Mouse (Mus musculus) large intestine, adult 2 months (tissue): ENCODE data around the gene Rbfox3. TPM values are rescaled to one million over a fixed set of nuclear protein-coding genes. Genes with fewer than 3 reads are reported as not detected.
A peak's percentile ranks its signal among the peaks of the same experiment; 100 is the strongest.

Experiments used
- DNase-seq: peaks from one replicate; pipeline ENCODE4 v3.0.0-alpha.2; 2012; ENCODE audit warnings: low read depth, low spot score
- WGBS: fragments of 180-500 bp; shearing (Covaris S2); methylation state at CpG from one replicate; pipeline ENCODE4 v1.1.7; 2018; 5-methylcytosine and 5-hydroxymethylcytosine counted together
- polyA plus RNA-seq: library from polyadenylated mRNA; depleted of rRNA; stranded (reverse); fragments of >200 nt; gene quantifications from 2 replicates; pipeline ENCODE4 v1.2.3, GENCODE M21; 2012

Gene Rbfox3
- polyA plus RNA-seq, 1 experiment = 0.11 TPM

DNA sequence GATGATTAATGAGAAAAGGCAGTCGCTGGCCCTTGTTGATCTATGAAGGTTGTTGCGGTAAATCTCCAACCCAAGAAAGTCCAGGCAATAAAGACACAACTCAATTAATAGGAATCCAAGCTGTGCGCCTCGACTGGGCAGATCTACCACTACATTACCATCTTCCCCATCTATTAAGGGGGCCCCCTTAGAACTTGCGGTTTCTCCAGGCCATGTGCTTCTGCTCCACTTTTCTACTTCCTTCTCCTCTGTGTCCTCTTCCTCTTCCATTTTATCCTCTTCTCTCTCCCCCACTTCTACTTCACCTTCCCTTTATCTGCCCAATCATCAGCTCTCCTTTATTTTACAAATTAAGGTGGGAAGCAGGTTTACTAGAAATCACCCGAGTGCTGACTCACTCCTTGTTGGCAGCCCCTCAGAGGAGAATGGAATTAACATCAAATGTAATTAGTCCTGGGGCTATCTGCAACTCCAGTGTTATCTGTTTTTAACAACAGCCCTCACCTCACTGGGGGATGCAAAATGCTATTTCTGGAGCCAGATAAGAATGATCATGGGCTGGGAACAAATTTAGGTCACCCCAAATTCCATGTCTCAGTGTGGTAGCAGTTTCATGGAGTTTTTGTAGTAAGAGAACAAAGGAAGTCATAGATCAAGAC, 437.4 kb downstream of the Rbfox3 start:
- no peak for DNase-seq
- WGBS = 63% methylated on average over 6 of the region's 6 CpGs

DNA sequence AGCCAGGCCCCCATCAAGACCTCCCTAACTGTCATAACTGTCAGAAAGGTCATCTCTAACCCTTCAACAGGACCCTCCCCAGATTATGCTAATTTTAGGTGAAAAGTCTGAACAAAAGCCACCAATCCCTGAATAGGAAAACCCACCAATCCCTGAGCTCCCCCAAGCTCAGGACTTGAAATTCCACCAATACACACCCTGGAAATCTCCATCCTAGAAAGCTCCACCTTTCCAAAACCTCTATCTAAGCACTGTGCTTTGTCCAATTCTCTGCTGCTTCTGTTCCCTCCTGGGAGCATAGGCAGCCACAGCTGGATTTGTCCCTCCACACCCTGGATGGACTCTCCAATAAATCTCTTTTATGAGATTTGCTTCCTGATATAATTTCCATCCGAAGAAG, 438.2 kb downstream of the Rbfox3 start:
- no peak for DNase-seq
- 9% methylated on average over 1 of the region's 1 CpGs for WGBS

DNA sequence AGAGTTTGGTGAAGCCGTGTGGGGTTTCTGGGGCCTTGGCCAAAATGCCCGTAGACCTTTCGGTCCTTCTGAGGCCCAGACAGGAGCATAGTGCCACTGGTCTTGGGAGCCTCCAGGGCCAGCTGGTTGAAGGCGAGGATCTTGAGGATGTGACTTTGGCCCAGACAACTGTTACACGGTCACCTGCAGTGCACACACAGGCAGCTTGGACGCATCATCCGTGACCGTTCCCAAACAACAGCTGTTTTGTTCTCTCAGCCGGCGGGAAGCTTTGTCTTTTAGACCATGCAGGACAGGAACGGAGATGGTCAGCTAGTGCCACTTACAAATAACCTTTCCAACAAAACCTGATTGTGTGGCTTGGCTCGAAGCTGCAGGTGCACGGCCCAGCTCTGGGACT, 439.7 kb downstream of the Rbfox3 start:
- WGBS = 28% methylated on average over 13 of the region's 13 CpGs
- DNase-seq = no peak

DNA sequence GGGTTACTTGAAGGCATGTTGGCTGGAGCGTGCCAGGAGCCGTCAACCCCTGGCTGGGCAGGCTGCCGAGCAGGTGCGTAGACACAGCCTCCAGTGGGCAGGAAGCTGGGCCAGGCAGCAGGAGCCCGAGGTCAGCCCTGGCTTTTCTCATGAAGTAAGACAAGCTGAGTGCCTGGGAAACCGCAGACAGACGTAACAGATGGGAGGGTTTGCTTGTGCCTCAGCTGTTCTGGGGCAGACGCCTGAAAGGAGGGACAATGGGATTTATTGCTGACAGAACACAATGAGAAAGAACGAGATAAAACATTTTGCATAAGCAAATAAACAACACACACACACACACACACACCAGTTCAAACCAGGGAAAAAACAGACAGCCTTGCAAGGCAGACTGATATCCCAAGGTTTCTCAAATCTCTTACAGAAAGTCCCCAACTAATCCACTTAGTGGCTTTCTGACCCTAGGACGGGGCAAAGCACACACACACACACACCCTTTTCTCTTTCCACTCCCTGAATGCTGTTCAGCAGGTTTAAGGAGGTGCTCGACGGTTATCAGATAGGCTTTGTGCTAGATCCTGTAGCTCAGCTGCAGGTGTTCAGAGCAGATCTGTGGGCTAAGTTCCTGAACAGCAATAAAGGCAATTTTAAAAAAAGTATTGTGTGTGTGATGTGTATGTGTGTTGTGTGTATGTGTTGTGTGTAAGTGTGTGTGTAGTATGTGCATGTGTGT, 441.0 kb downstream of the Rbfox3 start:
- peak; percentile 81 for DNase-seq
- 7% methylated on average over 12 of the region's 12 CpGs for WGBS

DNA sequence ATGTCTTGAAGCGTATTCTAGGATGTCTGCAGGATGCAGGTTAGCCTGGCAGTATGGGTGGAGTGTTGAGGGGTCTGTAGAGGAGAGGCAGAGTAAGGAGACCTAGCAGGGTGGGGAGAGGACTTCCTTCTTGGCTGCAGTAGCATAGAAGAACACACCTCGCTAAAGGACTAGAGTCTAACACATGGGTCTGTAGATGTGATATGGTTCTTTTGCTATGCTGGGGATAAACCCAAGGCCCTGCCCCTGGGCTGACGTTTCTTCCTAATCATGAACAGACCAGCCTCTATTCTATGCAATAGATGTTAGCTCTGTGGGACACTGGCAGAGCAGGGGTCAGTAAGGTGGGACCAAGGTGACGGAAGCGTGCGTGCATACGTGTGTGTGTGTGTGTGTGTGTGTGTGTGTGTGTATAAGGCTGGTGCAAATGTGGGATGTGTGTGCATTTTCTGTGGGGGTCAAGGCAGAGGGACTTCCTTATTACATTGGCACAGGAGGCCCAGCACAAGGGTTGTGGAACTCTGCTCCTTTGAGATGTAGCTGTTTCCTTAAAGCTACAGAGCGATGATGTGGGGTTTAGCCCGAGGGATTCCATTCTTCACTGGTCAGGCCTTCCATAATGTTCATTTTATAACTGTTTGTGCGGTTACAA, 441.8 kb downstream of the Rbfox3 start:
- WGBS = 26% methylated on average over 10 of the region's 10 CpGs
- DNase-seq = no peak

DNA sequence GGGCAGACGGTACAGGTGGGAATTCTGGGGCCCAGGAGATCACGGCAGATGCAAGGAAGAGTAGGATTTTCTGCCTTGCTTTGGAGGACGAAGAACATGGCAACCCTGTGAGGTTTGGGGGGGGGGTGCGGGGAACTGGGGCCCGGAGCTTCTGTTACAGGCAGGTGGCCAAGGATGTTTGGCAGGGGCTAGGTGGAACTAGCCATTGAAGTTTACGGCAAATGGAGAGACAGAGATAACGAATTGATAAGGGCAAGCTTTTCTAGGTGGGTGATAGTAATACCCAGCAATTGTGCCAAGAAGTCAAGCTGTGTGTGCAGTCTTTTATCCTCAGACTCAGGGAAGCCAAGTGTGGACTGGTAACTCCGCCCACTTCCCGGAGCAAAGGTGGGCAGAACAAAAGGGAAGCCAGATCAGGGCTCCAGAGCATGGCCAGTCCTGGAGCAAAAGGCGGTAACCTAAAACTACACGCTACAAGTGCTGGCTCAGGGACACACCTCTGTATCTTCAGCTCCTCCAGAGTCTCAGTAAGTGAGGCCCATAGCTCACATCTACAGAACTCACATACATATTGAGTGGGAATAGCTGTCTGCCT, 443.9 kb downstream of the Rbfox3 start:
- no peak for DNase-seq

DNA sequence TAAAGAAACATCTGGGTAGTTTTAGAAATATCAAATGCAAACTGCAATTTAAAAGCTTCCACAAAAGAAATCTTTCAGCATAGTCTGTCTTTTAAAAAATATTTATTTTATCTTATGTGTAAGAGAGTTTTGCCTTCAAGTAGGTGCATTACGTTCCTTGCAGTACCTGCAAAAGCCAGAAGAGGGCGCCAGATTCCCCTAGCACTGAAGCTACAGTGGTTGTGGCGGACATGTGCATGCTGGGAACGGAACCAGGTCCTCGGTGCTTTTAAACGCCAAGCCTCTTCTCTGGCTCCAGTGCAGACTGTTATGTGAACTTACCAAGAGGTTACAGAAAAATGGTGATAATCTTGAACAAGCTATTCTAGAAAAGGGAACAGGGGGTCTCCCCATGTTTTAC, 451.1 kb downstream of the Rbfox3 start:
- WGBS = 81% methylated on average over 6 of the region's 6 CpGs
- DNase-seq = no peak

More for the DNA sequence above, 443.9 kb downstream of the Rbfox3 start:
- 35% methylated on average over 11 of the region's 11 CpGs for whole genome bisulfite sequencing

DNA sequence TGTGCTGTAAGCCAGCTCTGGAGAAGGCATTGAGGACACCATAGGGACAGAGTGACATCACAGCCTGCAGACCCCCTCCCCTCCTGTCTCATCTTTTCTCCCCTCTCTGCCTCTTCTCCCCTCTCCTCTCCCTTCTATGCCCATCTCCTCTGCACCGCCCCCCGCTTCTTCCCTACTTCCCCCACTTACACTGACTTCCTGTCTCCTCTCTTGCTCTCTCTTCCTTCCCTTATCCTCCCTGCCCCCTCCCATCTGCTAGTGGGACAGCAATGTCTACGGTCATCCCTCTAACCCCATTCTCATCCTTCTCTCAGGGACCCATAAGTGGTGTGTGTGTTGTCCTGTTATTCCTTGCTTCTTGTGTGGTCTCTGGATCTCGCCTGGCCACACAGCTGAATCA, 451.9 kb downstream of the Rbfox3 start:
- WGBS = 60% methylated on average over 4 of the region's 4 CpGs
- DNase-seq = no peak

DNA sequence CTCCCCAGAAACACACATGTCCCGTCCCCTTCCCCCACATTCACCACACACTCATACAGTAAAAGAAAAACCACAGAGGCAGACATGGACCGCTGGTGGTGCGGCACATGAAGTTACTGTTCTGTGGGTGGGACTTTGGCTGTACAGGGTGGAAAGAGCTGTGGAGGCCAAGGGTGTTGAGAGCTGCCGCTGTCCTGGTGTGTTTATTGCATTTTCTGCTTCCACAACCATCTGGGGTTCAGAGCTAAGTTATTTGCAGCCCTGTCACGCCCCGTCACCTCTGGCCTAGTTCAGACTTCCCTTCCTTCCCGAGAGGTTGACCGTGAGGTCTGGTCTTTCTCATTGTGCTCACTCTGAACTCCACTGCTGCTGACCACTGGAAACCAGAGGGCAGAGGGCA, 452.3 kb downstream of the Rbfox3 start:
- no peak for DNase-seq
- WGBS = 9% methylated on average over 8 of the region's 8 CpGs

DNA sequence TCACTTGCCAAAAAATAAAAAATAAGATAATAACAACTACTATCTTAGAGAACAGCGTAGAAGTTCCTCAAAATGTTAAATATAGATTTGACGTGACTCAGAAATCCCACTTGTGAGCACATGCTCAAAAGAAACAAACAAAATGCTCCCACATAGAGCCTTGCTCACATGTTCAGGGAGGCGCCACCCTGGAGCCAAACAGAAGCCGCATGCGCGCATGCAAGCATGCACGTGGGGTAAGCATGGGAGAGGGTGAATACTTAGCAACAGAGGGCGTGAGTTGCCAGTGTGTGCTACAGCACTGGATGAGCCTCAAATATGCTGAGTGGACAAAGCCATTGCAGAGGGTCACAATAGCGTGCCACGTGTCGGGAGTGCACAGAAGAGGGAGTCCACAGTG, 454.5 kb downstream of the Rbfox3 start:
- no peak for DNase-seq
- WGBS = 77% methylated on average over 11 of the region's 11 CpGs

DNA sequence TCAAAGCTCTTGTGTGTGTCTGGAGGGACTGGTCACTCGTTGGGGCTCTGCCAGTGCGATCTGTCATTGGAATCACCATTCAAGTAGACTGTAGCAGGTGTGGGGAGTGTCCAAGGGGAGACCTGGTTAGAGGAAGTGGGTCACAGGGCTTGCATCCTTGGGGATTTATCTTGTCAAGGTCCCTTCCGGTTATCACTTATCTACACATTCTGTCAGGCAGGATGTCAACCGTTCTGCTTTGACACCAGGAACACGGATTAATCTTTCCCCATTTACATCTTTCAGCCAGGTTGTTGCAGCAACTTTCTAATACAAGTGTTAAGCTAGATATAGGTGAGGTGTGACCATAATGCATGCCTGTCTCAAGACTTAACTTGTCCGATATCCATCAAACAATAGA, 455.6 kb downstream of the Rbfox3 start:
- WGBS = 79% methylated on average over 6 of the region's 6 CpGs
- DNase-seq = no peak

DNA sequence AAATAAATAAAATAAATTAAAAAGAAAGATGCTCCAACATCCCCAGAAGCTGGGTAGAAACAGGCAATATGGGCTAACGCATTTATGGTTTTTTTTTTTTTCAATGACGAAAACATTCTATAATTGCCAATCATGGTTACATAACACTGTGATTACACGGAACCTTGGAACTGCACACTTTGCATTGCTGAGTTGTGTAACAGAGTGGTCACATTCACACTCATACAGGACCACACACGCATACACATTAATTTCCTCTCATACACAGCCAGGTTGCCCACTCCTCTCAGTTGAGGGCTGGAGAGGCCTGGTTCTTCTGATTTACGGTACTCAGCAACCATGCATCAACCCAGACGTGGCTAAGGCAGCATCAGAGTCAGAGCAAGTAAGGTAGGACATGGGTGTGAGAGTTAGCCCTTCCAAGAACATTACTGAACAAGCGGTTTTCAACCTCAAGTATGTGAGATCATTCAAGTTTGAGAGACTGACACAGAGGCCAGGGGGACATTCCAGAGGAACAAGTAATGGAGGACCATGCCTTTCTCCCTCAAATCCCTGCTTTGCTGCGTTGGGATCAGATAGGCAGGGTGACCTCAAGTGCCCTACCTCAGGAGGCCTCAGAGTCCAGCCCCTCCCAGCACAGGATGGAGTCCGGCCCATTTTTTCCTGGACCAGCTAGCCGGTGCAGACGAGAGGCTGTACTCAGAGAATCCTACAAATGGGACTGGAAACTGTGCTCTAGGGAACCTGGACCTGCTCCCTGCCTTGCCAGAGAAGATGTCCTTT, 457.3 kb downstream of the Rbfox3 start:
- no peak for DNase-seq
- 67% methylated on average over 11 of the region's 11 CpGs for WGBS

DNA sequence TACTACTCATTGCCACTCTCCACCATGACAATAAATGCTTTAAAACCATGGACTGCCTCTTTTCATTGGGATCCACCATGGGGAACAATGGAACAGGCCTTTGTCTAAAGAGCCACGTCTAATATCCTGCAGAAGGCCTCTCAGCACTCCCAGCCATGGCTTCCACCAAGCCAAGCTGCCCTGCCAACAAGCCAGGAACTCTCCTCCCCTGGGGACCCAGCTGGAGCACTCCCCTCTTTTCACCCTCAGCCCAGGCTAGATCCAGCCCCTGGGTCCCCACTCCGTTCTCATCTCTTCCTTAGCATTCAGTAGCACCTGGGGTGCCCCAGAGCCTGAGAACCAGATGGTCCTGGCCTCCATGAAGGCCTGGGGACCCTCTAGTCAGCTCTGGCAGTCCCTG, 458.4 kb downstream of the Rbfox3 start:
- WGBS = 81% methylated on average over 2 of the region's 2 CpGs
- no peak for DNase-seq

DNA sequence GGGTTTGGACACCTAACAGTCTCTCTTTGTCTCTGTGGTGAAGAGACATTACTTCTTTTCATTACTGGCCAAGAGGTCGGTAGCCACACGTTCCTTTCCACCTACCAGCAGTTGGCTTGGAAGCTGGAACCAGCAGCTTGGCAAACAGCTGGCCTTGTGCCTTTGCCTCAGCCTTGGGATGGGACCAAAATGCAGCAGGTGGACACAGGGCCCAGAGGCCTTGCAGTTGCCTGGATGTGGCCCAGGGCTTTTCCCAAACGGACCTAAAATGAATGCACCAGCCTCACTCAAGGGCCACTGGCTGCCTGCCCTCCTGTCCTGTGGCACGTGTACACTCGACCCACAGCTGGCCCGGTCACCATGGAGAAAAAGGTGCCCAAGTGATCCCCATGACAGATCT, 460.2 kb downstream of the Rbfox3 start:
- no peak for DNase-seq

DNA sequence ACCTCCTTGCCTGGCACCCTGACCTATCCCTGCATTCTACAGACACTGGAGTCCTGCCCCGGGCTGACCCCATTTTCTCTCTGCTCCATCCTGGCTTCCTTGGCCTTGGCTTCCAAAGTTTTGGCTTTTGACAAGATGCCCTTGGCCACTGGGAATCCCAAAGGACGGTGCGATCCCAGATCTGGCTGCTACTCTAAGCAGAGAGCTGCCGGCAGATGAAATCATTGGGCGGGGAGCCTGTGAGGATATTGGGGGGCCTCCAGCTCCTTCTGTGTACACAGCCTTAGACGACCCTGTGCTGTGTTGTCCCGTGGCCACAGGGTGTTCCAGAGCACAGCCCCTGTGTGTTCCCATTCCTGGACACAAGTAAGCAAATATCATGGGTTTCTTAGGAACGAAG, 463.0 kb downstream of the Rbfox3 start:
- 79% methylated on average over 8 of the region's 8 CpGs for WGBS
- no peak for DNase-seq

More for the DNA sequence above, 460.2 kb downstream of the Rbfox3 start:
- 58% methylated on average over 6 of the region's 6 CpGs for WGBS

DNA sequence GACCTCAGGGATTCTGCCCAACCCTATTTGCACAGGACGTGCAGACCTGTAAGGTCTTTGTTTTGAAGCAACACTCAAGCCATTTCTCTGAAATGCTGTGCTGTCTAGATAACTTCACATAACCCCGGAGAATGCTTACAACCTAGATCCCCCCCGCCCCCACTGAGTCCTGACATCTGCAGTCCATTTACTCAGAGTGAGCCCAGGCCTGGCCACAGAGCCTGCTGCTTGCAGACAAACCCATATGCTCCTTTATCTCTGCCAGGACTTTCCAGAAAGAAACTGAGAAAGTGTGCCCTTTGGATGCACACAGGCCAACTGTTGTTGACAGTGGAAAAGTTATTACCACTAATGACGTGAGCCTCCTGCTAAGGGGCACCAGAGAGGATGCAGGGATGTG, 464.1 kb downstream of the Rbfox3 start:
- 76% methylated on average over 4 of the region's 4 CpGs for WGBS

DNA sequence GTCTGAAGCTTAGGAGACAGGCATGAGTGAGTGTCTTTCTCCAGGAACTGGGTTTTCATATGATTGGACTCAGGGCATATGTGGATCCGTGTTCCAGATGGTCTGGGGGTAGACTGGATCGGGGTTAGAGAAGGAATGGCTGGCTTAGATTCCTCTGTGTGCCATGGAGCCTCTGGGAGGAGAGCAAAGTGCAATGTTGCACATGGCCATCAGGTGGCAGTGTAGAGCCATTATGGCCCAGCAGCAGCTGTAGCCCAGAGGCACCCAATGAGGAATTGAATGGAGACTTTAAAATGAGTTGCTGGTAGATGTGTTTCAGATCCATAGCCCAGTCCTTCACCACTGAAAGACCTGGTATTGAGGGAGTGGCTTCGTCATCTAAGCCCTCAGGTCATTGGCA, 465.6 kb downstream of the Rbfox3 start:
- WGBS = 9% methylated on average over 3 of the region's 3 CpGs

More for the DNA sequence above, 464.1 kb downstream of the Rbfox3 start:
- no peak for DNase-seq

DNA sequence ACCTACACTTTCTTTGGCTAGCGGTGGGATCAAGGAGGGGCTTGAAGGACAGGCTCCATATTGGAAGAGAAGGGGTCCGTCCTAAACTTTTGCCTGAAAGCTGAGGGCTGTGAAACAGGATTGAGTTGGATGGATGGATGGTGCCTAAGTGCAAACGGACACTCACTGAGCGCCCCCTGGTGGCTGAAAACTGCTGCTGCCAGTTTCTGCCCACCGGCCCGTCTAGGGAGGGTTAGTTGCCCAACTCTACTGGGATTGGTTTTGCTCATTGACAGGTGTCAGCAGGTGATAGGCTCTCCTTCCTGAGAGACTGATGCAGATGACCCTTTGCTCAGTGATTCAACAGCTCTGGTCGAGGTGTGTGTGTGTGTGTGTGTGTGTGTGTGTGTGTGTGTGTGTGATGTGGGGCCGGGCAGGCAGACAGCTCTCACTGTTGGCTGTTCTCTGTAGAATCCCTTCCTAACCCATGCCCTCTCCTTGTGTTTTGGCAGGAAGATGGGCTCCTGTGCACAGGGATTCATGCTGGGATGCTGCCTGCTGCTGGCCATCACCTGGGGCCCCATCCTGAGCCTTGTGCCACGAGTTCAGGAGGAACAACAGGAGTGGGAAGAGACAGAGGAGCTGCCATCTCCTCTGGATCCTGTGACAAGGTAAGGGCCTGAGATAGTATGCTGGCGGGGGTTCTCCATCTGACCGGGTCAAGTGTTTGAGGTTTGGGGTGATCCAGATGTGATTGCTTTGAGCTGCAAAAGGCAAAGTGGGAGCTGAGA, 468.0 kb downstream of the Rbfox3 start:
- 33% methylated on average over 11 of the region's 11 CpGs for WGBS
- no peak for DNase-seq

More for the DNA sequence above, 465.6 kb downstream of the Rbfox3 start:
- no peak for DNase-seq

DNA sequence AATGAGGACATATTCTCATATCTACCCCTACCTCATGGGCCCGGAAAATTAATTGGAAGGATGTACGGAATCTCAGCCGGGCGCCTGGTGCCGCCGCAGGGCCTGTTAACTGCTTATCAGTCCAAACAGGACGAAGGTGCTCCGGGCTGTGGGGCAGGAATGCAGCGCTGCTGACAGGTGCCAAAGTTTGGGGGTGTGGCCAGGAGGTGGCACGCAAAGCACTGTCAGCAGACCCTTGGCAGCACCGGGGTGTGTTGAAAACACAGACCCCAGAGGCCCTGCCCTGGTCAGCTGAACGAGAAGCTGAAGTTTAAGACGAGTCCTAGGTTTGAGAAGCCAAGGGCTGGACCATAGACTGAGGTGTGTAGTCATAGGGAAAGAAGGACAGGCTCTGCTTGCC, 468.7 kb downstream of the Rbfox3 start:
- 47% methylated on average over 13 of the region's 13 CpGs for WGBS
- no peak for DNase-seq
